Mouse (Mus musculus) embryonic fibroblast, embryonic 13.5 days (primary cell): ENCODE results near the gene Il6st.

Source experiments
- CTCF ChIP-seq: IDR thresholded peaks from 2 replicates; pipeline ENCODE4 v1.5.1; 2011; ENCODE audit warnings: mild to moderate bottlenecking, control low read depth, low read length, moderate library complexity, borderline replicate concordance; ENCODE audit not compliant: insufficient read depth
- POLR2A ChIP-seq: IDR thresholded peaks from 2 replicates; pipeline ENCODE4 v1.6.1; 2011; ENCODE audit warnings: low read depth, mild to moderate bottlenecking, control low read depth, low read length, moderate library complexity

DNA sequence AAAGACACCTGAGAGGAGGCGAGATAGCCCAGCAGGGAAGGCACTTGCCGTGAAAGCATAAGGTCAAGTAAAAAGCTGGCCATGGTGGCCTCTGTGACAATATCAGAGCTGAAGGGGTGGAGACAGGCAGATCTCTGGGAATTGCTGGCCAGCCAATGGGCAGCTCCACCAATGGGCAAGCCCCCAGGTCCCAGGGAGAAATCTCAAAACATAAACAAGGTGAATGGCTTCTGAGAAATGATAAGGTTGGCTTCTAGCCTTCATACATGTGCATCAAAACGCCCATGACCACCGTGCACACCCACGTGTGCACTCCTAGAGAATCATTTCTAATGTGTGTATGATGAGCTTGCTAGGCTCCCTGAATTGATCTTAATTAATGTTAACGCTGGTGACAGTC is 68.4 kb downstream of the Il6st start:
- TF ChIP-seq CTCF: no peak
- no peak for TF ChIP-seq POLR2A
